Mouse (Mus musculus) naive thymus-derived CD4-positive, alpha-beta T cell, adult 2 months (primary cell): ENCODE data around the gene Gmeb2.

ENCODE experiments used
- DNase-seq: peaks from one replicate; pipeline ENCODE4 v3.0.0-alpha.2; 2011; ENCODE audit warnings: low read depth

The Gmeb2 gene

GRCm38 (mm10) chr2:181287958-181288350 lies at the start of gene Gmeb2:
Gmeb2 (minus strand) TSS chr2:181288035.
- DNase-seq = peak; percentile 97

DNA sequence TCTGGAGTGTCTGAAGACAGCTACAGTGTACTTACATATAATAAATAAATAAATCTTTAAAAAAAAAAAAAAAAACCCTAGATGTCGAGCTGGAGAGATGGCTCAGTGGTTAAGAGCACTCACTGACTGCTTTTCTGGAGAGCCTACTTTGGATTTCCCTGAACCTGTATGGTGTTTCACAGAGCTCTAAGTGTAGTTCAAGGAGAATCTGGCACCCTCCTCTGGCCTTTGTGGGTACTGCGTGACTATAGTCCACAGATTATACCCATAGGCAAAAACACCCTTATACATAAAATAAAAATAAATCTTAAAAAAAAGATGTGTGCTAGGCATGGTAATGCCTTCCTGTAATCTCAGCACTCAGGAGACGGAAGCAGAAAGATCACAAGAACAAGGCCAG lies 46.2 kb upstream of the Gmeb2 start:
- DNase-seq = peak; percentile 85

GRCm38 (mm10) chr2:181332542-181332941 lies 44.7 kb upstream of the Gmeb2 start:
- DNase-seq = no peak

GRCm38 (mm10) chr2:181326098-181326497 lies 38.3 kb upstream of the Gmeb2 start:
- no peak for DNase-seq

DNA sequence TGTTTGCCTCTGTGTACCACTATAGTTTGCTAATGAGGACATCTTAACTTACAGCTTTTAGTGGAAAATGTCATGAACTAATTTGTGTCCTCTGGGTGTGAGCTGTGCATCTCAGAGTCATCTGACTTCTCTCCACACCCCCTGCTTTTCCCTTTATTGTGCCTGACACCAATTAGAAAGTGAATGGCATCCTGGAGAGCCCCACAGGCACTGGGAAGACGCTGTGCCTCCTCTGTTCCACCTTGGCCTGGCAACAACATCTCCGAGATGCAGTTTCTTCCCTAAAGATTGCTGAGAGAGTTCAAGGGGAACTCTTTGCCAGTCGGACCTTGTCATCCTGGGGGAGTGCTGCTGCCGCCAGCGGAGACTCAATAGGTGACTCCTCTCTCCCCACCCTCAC lies 34.3 kb upstream of the Gmeb2 start:
- DNase-seq = no peak

- no peak for DNase-seq
Measured at GRCm38 (mm10) chr2:181320103-181320499, 32.3 kb upstream of the Gmeb2 start.

- DNase-seq = peak; percentile 88
Measured at GRCm38 (mm10) chr2:181319248-181320102, 31.6 kb upstream of the Gmeb2 start, which contains the start of gene Rtel1. Rtel1 (plus strand) TSS chr2:181319739.

- no peak for DNase-seq
Measured at GRCm38 (mm10) chr2:181314080-181314810, 26.4 kb upstream of the Gmeb2 start, which contains the start of gene Stmn3. Stmn3 (minus strand) TSS chr2:181314500.

DNA sequence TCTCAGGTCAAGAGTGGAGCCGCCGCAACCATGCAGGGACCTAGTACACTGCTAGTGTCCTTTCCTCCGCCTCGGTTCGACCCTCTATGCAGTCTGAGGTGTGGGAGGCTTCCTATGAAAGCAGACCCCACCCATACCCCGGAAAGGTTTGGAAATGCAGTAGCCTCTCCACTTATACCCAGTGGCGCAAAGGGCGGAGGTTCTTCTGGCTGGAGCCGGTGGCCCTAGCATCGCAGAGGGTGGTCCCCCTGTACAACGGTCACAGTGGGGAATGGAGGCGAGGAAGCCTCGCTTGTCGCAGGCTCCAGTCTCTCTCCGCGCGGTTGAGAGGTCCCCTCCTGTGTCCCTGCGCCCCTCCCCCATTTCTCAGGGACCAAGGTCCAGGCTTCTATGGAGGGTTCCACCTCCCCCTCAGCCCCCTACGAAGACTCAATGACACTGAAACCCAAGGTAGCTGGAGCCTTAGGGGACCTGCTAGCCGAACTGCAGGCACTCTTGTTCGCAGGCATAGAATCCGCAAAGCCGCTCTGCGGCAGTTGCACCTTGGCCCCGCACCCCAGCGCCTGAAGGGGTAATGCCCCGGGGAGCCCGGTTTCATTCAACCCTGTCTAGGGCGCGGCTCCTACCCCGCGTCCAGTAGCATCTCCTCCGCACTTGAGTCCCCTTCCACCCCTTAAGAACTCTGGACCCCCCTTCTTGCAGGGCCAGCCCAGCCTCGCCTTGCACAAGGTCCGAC lies 25.7 kb upstream of the Gmeb2 start:
- DNase-seq = no peak

DNA sequence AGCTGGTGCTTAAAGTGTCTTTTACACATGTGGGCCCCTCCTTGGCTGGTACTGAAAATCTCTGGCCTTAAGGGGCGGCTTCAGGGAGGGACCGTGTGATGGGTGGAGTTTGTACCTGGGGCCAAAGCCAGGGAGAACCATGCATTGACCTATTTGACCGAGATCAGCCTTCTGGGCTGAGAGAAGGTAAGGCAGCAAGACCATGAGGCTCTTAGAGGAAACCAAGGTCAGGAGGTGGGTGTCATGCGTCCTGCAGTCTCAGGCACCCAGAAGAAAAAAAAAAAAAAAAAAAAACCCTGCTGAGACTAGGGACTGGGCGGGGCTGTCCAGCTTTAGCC lies 25.1 kb upstream of the Gmeb2 start:
- no peak for DNase-seq

DNA sequence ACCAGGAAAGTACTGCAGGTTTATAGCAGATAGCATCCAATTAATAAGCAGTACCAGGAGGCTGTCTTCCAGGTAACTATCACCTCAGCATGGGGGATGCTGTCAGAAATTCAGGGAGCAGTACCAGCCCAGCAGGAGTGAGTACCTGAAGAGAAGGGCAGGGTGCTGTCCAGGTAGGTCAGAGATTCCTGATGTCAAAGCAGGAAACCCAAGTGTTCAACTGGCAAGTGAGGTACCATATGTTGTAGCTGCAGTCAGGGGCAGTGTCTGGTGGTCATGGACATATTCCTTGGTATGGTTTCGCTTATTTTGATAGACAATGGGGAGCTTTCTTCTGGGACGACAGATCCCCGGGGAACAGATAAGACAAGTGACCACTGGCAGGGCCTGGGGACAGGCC lies 24.6 kb upstream of the Gmeb2 start:
- DNase-seq = no peak

- peak; percentile 70 for DNase-seq
Measured at GRCm38 (mm10) chr2:181307144-181307804, 19.4 kb upstream of the Gmeb2 start.

- DNase-seq = no peak
Measured at GRCm38 (mm10) chr2:181304944-181305343, 17.1 kb upstream of the Gmeb2 start.

DNA sequence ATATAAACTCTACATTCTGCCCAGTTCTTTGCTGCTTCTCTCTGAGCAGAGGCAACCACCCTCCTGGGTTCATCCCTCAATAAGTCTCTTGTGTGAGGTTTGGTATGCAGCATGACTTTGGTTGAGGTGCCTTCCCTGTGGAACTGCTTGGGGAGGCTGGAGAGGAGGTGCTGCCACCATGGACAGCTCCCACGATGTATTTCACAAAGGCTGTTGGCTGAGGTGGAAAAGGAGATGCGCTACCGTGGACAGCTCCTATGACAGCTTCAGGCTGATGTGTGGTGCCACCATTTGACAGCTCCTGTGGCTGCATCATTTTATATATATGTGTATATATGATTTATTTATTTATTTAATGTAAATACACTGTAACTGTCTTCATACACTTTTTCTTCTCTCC lies 14.2 kb upstream of the Gmeb2 start:
- DNase-seq = no peak

DNA sequence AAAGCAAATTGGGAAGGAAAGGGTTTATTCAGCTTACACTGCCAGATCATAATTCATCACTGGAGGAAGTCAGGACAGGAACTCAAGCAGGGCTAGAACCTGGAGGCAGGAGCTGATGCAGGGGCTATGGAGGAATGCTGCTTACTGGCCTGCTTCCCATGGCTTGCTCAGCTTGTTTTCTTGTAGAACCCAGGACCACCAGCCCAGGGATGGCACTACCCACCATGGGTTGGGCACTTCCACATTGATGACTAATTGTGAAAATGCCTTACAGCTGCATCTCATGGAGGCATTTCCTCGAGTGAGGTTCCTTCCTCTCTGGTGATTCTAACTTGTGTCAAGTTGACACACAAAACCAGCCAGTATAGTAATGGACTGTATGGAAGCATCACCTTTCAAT lies 3.1 kb upstream of the Gmeb2 start:
- no peak for DNase-seq

DNA sequence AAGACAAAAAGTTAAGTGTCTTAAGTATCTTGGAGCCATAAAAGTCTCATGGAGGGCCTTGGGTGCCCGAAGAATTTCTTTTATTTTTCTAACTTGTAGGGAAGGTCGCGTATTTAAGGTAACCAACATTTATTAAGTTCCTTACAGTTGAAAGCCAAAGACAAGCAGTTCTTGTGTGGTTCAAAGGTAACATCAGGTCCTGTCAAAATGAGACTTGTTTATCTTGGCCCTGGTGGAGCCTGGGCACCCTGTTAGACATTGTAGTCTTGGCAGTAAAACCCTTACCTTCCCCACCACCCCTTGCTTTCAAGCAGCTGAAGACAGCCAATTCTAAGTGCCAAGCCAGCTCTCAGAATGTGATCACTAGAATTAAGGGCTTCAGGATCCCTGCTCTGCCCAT lies 856 bp upstream of the Gmeb2 start:
- peak; percentile 26 for DNase-seq

DNA sequence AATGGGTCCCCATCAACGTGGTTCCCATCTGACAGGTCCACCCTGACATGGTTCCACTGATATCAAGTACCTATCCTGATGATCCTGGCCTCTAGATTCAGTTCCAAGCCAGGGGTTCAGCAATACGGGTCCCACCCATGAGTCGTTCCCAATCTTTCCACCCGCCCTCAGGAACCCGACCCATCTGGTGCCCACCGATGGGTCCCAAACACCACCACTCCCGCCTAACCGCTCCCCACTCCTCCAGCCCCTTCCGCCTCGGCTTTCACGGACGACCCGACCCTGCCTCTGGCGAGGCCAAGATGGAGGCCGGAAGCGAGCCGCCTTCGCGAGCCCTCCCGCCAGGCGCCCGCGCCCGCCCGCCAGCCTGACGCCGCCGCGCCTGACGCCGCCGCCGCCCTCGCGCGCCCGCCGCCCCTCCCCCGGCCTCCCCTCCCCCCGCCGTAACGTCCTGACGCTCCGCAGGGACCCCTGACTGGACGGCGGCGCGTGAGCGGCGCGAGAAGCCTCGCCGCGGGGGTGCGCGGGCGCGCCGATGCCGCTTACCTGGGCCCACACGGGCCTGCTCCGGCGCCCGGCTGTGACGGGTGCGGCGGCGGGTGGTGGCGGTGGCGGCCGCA lies 387 bp downstream of the Gmeb2 start:
- peak; percentile 85 for DNase-seq

DNA sequence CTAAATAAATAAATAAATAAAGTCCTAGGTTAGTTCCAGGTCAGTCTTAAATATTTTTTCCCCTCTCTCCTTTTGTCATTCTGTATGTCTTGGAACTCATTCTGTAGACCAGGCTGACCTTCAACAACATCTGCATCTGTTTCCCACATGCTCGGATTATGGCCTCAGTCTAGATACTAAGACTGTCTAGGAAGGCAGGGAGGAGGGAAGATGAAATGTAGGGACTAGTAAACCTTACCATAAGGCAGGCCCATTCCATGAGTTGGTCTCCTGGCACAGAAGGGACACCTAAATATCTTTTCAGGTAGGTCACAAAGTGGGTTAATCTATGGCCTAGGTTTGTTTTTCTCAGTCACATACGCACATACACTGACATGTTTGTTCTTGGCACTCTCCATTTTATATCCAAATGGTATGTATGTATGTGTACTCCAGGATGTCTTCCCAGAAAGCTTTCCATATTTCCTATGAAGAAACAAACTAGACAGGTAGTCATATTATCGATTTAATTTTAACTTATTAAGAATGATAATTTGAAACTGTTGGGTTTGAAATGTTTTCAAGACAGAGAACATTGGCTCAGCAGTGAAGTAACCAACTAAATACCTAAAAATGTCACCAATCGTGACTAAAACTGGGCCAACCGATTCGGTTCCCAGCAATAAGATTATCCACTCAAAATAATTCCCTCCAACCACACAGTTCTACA lies 1.1 kb downstream of the Gmeb2 start:
- peak; percentile 41 for DNase-seq

DNA sequence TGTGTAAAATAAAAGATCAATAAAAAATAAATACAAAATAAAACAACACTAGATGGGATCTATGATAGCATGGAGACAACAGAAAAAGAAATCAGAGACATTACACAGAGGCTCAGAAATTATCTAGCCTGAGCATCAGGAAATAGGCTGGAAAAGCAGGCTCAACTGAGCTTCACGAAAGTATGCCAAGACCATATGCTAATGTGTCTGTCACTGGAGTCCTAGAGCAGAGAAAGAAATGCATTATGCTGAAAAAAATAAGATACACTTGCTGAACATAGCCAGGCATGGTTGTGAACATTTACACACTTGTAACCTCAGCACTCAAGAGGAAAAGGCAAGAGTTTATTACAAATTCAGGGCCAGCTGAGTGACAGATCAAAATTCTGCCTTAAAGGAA lies 7.9 kb downstream of the Gmeb2 start:
- DNase-seq = no peak

GRCm38 (mm10) chr2:181277866-181278265 lies 10.0 kb downstream of the Gmeb2 start:
- DNase-seq = no peak

GRCm38 (mm10) chr2:181276766-181277165 lies 11.1 kb downstream of the Gmeb2 start:
- no peak for DNase-seq
